ENCODE assay signal across 8 mouse cellular contexts in genomic region chr4:156227752-156228392, GRCm38 (mm10). TPM values are rescaled to one million over a fixed set of nuclear protein-coding genes. Genes with fewer than 3 reads are reported as not detected.
A peak's percentile ranks its signal among the peaks of the same experiment; 100 is the strongest.
DNase-seq lines count a peak whose midpoint lies in the region; ATAC-seq lines count a peak whose summit lies in the region.

No protein-coding gene starts in this region.

- ATAC-seq in midbrain, embryonic 14.5 days (ENCODE audit: low FRiP score, low TSS enrichment): no peak
- ATAC-seq in midbrain, embryonic 15.5 days (replicated peaks): no peak
- ATAC-seq in forebrain, embryonic 12.5 days (ENCODE audit: low FRiP score): 0 out of 2 replicates have a peak, but pooled peaks have one; percentile 6
- ATAC-seq in intestine, embryonic 16.5 days: peak; percentile 62
- no peak for ATAC-seq in monocyte, adult 5-6 weeks (replicated peaks; ENCODE audit: insufficient number of reproducible peaks, low FRiP score, low TSS enrichment, poor library complexity, severe bottlenecking)

- H3K27ac ChIP-seq in midbrain, embryonic 14.5 days (replicated peaks; ENCODE audit: low read depth, low read length): no peak overlapping the region
- no peak overlapping the region for H3K27ac ChIP-seq in midbrain, embryonic 15.5 days
- no peak overlapping the region for H3K27ac ChIP-seq in forebrain, embryonic 12.5 days
- no peak overlapping the region for H3K27ac ChIP-seq in intestine, embryonic 16.5 days (ENCODE audit: low read length)

- H3K9me3 ChIP-seq in midbrain, embryonic 14.5 days (ENCODE audit: control insufficient read depth, low read length): no peaks in the 10 kb centered on the region
- H3K9me3 ChIP-seq in midbrain, embryonic 15.5 days: no peaks in the 10 kb centered on the region
- H3K9me3 ChIP-seq in forebrain, embryonic 12.5 days: no peaks in the 10 kb centered on the region
- H3K9me3 ChIP-seq in intestine, embryonic 16.5 days (ENCODE audit: control insufficient read depth, low read length): no peaks in the 10 kb centered on the region

- H3K27me3 ChIP-seq in midbrain, embryonic 14.5 days (ENCODE audit: control insufficient read depth, insufficient read depth, low read length): no peaks in the 10 kb centered on the region
- no peaks in the 10 kb centered on the region for H3K27me3 ChIP-seq in midbrain, embryonic 15.5 days (replicated peaks)
- no peaks in the 10 kb centered on the region for H3K27me3 ChIP-seq in forebrain, embryonic 12.5 days
- no peaks in the 10 kb centered on the region for H3K27me3 ChIP-seq in intestine, embryonic 16.5 days (replicated peaks; ENCODE audit: control insufficient read depth, insufficient read depth, low read length)

- H3K36me3 ChIP-seq in midbrain, embryonic 14.5 days (ENCODE audit: control insufficient read depth, insufficient read depth, low read length): peaks cover 42% of the 10 kb centered on the region
- H3K36me3 ChIP-seq in midbrain, embryonic 15.5 days (replicated peaks): peaks cover 32% of the 10 kb centered on the region
- H3K36me3 ChIP-seq in forebrain, embryonic 12.5 days (replicated peaks): peaks cover 46% of the 10 kb centered on the region
- H3K36me3 ChIP-seq in intestine, embryonic 16.5 days (ENCODE audit: control insufficient read depth, insufficient read depth, low read length): peaks cover 4% of the 10 kb centered on the region

- no peak overlapping the region for H3K9ac ChIP-seq in midbrain, embryonic 14.5 days (replicated peaks; ENCODE audit: low read length)
- no peak overlapping the region for H3K9ac ChIP-seq in midbrain, embryonic 15.5 days
- no peak overlapping the region for H3K9ac ChIP-seq in forebrain, embryonic 12.5 days
- H3K9ac ChIP-seq in intestine, embryonic 16.5 days (ENCODE audit: low read depth, low read length): peak overlapping the region; percentile 42

- no peak overlapping the region for H3K4me2 ChIP-seq in midbrain, embryonic 14.5 days (ENCODE audit: low read length)
- no peak overlapping the region for H3K4me2 ChIP-seq in midbrain, embryonic 15.5 days
- no peak overlapping the region for H3K4me2 ChIP-seq in forebrain, embryonic 12.5 days
- H3K4me2 ChIP-seq in intestine, embryonic 16.5 days (ENCODE audit: low read depth, low read length): peak overlapping the region; percentile 43

- no peaks in the 10 kb centered on the region for H3K4me1 ChIP-seq in midbrain, embryonic 14.5 days (ENCODE audit: control insufficient read depth, insufficient read depth, low read length)
- H3K4me1 ChIP-seq in midbrain, embryonic 15.5 days: no peaks in the 10 kb centered on the region; the same call in 1 of the 2 replicates
- peaks cover 9% of the 10 kb centered on the region; the same call in 1 of the 2 replicates for H3K4me1 ChIP-seq in forebrain, embryonic 12.5 days
- peaks cover 17% of the 10 kb centered on the region for H3K4me1 ChIP-seq in intestine, embryonic 16.5 days (ENCODE audit: control insufficient read depth, insufficient read depth, low read length)

- H3K4me3 ChIP-seq in midbrain, embryonic 14.5 days (replicated peaks; ENCODE audit: low read depth, low read length): no peak overlapping the region
- no peak overlapping the region for H3K4me3 ChIP-seq in midbrain, embryonic 15.5 days
- no peak overlapping the region for H3K4me3 ChIP-seq in forebrain, embryonic 12.5 days (replicated peaks)
- H3K4me3 ChIP-seq in intestine, embryonic 16.5 days (ENCODE audit: low read length): peak overlapping the region; percentile 34

- DNase-seq in midbrain, embryonic 14.5 days: peak; percentile 21
- DNase-seq in lung, postnatal 36 days: peak; percentile 76
- DNase-seq in cerebellum, adult 9-10 months: no peak
- no peak for DNase-seq in spleen, adult 18-20 months

- WGBS in midbrain, embryonic 14.5 days: 32% methylated on average over 18 of the region's 18 CpGs
- 35% methylated on average over 18 of the region's 18 CpGs for WGBS in midbrain, embryonic 15.5 days
- WGBS in forebrain, embryonic 12.5 days: 37% methylated on average over 18 of the region's 18 CpGs
- WGBS in intestine, embryonic 16.5 days: 31% methylated on average over 18 of the region's 18 CpGs

RNA-seq across cellular contexts. Expression of gene Plekhn1, which starts 6.8 kb away (rescaled TPM):
- 27.7 and 31.5 TPM in 2 replicates for polyA plus RNA-seq in midbrain, embryonic 14.5 days (2014; fragmentation: Nextera tagmentation; extraction: Ambion mirVana)
- polyA plus RNA-seq in midbrain, embryonic 15.5 days (2015; fragmentation: Nextera tagmentation; extraction: Ambion mirVana): 29.1 and 30.1 TPM in 2 replicates
- polyA plus RNA-seq in forebrain, embryonic 12.5 days (2016; fragmentation: Nextera tagmentation; extraction: Ambion mirVana): 27.6 and 28.5 TPM in 2 replicates
- 11.7 and 13.8 TPM in 2 replicates for polyA plus RNA-seq in intestine, embryonic 16.5 days (2015; fragmentation: Nextera tagmentation; extraction: Ambion mirVana)
- total RNA-seq in monocyte, adult 5-6 weeks (2017): 4.3 to 17.1 TPM (median 16.9 TPM) in 3 replicates

RNA-seq across cellular contexts. Expression of gene Noc2l, which starts 7.9 kb away (rescaled TPM):
- polyA plus RNA-seq in midbrain, embryonic 14.5 days (2014; fragmentation: Nextera tagmentation; extraction: Ambion mirVana): 46.6 and 54.1 TPM in 2 replicates
- 56.6 and 60.4 TPM in 2 replicates for polyA plus RNA-seq in midbrain, embryonic 15.5 days (2015; fragmentation: Nextera tagmentation; extraction: Ambion mirVana)
- polyA plus RNA-seq in forebrain, embryonic 12.5 days (2016; fragmentation: Nextera tagmentation; extraction: Ambion mirVana): 90.4 and 95.7 TPM in 2 replicates
- polyA plus RNA-seq in intestine, embryonic 16.5 days (2015; fragmentation: Nextera tagmentation; extraction: Ambion mirVana): 63.9 and 69.1 TPM in 2 replicates
- 33.0 to 53.8 TPM (median 40.5 TPM) in 3 replicates for total RNA-seq in monocyte, adult 5-6 weeks (2017)

RNA-seq across cellular contexts. Expression of gene Perm1, which starts 12.2 kb away (rescaled TPM):
- polyA plus RNA-seq in midbrain, embryonic 14.5 days (2014; fragmentation: Nextera tagmentation; extraction: Ambion mirVana): 1.9 and 2.0 TPM in 2 replicates
- polyA plus RNA-seq in midbrain, embryonic 15.5 days (2015; fragmentation: Nextera tagmentation; extraction: Ambion mirVana): 2.2 and 2.4 TPM in 2 replicates
- 2.1 and 2.4 TPM in 2 replicates for polyA plus RNA-seq in forebrain, embryonic 12.5 days (2016; fragmentation: Nextera tagmentation; extraction: Ambion mirVana)
- 0.20 and 0.35 TPM in 2 replicates for polyA plus RNA-seq in intestine, embryonic 16.5 days (2015; fragmentation: Nextera tagmentation; extraction: Ambion mirVana)
- 0.19 to 0.48 TPM in 2 of 3 replicates, not detected in the other for total RNA-seq in monocyte, adult 5-6 weeks (2017)

RNA-seq across cellular contexts. Expression of gene AW011738, which starts 24.8 kb away (rescaled TPM):
- polyA plus RNA-seq in midbrain, embryonic 14.5 days (2014; fragmentation: Nextera tagmentation; extraction: Ambion mirVana): 0.84 and 0.96 TPM in 2 replicates
- polyA plus RNA-seq in midbrain, embryonic 15.5 days (2015; fragmentation: Nextera tagmentation; extraction: Ambion mirVana): 4.0 and 4.9 TPM in 2 replicates
- 7.1 and 8.2 TPM in 2 replicates for polyA plus RNA-seq in forebrain, embryonic 12.5 days (2016; fragmentation: Nextera tagmentation; extraction: Ambion mirVana)
- polyA plus RNA-seq in intestine, embryonic 16.5 days (2015; fragmentation: Nextera tagmentation; extraction: Ambion mirVana): 2.1 and 2.3 TPM in 2 replicates
- total RNA-seq in monocyte, adult 5-6 weeks (2017): 2.6 to 12.3 TPM (median 3.3 TPM) in 3 replicates

RNA-seq across cellular contexts. Expression of gene Isg15, which starts 27.3 kb away (rescaled TPM):
- 0.51 and 2.5 TPM in 2 replicates for polyA plus RNA-seq in midbrain, embryonic 14.5 days (2014; fragmentation: Nextera tagmentation; extraction: Ambion mirVana)
- 2.2 and 3.8 TPM in 2 replicates for polyA plus RNA-seq in midbrain, embryonic 15.5 days (2015; fragmentation: Nextera tagmentation; extraction: Ambion mirVana)
- 0.64 and 0.79 TPM in 2 replicates for polyA plus RNA-seq in forebrain, embryonic 12.5 days (2016; fragmentation: Nextera tagmentation; extraction: Ambion mirVana)
- 1.8 and 2.9 TPM in 2 replicates for polyA plus RNA-seq in intestine, embryonic 16.5 days (2015; fragmentation: Nextera tagmentation; extraction: Ambion mirVana)
- 1.9 to 9.6 TPM (median 2.4 TPM) in 3 replicates for total RNA-seq in monocyte, adult 5-6 weeks (2017)

Comparison
In these comparisons a context has a peak if more than half of its experiments do, and no peak if none do; other contexts are left out.
1. ATAC-seq: peak in forebrain, embryonic 12.5 days (single experiment) and intestine, embryonic 16.5 days (single experiment); none in midbrain, embryonic 14.5 days (single experiment), midbrain, embryonic 15.5 days (single experiment) and monocyte, adult 5-6 weeks (single experiment).
2. DNase-seq: peak in midbrain, embryonic 14.5 days (single experiment) and lung, postnatal 36 days (single experiment); none in cerebellum, adult 9-10 months (single experiment) and spleen, adult 18-20 months (0 of 2).